Mouse (Mus musculus) cortical plate, adult 2 months (tissue): ENCODE measurements around the gene Shc2.

Source experiments
- CTCF ChIP-seq: fragments of 200-500 bp; IDR thresholded peaks from 2 replicates; pipeline ENCODE4 v1.5.1; 2011; ENCODE audit warnings: mild to moderate bottlenecking, control low read depth, low read length; ENCODE audit not compliant: insufficient read depth; ENCODE audit errors: extremely low read depth
- POLR2A ChIP-seq: fragments of 200-500 bp; IDR thresholded peaks from 2 replicates; pipeline ENCODE4 v1.6.1; 2011; ENCODE audit warnings: mild to moderate bottlenecking, low read length, control low read depth; ENCODE audit not compliant: insufficient read depth; ENCODE audit errors: extremely low read depth

- TF ChIP-seq CTCF (no peak), POLR2A (no peak)
Measured at GRCm38 (mm10) chr10:79612192-79613135, 25.3 kb downstream of the Shc2 start.
